Mouse (Mus musculus) mouse trophoblast stem cell (cell line): ENCODE results near the gene Cep162.

Experiments
- in situ Hi-C, 2 experiments: fragments of 300-500 bp; cut with MseI, MboI; formaldehyde crosslinking; loops; 2 replicates in 1 of 2; 3 replicates in 1 of 2; pipeline ENCODE4 v1.15.1; 2025

Cep162 gene

DNA sequence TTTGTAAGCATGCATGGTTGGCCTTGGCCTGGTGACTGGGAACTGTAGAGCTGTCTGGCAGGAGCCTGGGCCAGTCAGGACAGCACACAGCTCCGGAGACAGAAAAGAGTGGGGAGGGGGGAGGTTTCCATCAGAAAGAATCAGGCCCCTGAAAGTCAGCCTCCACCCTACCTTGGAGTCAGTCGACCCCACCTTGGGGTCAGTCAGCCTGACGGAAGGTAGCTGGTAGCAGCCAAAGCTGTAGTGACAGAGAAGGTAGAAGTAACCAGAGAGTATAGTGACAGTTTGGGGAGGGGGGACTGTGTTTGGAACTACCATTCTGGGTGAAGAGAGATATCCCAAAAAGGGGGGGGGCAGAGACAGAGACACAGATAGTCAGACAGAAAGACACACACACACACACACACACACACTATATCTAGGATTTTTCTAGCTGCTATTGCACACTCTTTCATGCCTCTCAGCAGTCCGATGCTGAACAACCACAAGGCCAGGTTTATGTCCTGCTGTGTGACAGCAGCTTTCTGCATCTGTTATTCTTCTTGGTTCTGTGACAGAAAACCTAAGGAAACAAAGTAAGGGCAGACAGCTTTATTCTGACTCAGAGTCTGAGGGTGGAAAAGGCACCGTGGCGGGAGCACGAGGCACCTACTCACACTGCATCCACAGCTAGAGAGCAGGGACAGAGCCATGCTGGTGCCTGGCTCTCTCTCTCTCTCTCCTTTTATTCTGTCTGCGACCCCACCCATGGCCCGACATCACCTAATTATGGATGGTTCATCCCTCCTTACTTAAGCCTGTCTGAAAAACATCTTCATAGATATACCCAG, 88.1 kb downstream of the Cep162 start:
- in situ Hi-C loops, result no loop called here

DNA sequence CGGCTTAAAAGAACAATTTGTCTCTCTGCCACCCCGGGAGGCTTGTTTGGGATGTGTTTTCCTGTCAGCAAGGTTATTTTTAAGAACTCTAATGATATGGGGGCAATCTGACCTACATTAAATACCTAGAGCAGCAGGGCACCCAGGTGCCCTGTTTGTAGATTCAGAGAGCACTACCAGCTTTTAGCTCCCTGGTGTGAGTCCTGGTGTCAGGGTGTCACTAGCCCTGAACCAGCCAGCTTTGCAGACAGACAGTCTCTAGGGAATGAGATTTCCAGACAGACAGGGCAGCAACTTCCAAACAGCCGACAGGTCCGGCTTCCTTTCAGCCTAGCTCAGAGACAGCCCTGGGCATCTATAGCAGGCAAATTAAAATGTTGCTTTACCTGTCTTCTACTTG, 92.8 kb downstream of the Cep162 start:
- in situ Hi-C loops, result no loop called here

DNA sequence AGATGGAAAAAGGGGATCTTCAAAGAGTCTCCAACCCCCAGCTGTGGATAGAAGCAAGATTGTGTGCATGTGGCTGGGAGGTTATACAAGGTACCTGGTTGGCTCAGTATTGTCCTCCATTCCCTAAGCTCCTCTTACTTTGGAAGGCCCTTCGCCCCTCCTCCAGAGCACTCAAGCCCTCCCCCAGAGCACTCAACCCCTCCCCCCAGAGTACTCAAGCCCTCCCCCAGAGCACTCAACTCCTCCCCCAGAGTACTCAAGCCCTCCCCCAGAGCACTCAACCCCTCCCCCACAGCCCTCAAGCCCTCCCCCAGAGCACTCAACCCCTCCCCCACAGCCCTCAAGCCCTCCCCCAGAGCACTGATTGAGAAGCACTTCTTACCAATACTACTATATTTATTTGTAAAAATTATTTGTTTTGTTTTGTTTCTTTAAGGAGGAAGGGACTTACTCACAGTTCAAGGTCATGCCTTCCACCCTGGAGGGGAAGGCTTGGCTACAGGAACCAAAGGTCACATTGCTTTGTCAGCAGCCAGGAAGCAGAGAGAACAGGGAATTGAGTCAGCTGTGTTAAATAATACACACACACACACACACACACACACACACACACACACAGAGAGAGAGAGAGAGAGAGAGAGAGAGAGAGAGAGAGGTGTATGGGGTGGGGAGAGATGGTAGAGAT, 102.6 kb downstream of the Cep162 start:
- in situ Hi-C loops, result no loop called here

DNA sequence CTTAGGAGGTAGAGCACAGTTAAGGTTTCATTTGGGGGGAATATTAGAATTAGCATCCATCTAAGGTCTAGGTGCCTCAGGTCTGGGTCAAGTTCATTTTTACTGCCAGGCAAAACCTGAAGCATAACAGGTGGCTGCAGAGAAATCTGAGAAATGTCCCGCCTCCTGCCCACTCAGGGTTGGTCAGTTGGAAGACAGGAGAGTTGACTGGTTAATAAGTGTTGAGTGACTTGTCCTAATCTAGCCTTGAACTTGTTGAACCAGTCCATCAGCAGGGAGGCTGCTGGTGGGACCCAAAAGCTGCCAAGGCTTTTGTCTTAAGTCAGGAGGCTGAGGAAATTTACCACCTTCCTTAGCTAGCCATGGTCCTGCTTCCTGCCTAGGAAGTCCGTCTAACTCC, 107.4 kb downstream of the Cep162 start:
- in situ Hi-C loops, result no loop called here

DNA sequence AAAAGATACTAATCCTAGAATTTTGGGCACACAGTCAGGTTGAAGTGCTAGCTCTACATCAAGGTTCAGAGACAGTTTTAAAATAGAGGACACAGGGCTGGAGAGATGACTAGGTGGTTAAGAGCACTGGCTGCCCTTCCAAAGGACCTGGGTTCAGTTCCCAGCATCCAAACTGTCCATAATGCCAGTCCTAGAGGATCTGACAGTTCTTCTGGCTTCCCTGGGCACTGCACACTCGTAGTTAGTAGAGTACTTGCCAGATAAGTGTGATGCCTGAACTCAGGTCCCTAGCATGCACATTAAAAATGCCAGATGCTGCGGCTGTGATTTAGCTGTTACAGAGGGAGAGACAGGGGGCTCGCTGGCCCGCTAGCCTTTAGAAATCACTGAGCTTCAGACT, 108.9 kb downstream of the Cep162 start:
- in situ Hi-C loops, result no loop called here

DNA sequence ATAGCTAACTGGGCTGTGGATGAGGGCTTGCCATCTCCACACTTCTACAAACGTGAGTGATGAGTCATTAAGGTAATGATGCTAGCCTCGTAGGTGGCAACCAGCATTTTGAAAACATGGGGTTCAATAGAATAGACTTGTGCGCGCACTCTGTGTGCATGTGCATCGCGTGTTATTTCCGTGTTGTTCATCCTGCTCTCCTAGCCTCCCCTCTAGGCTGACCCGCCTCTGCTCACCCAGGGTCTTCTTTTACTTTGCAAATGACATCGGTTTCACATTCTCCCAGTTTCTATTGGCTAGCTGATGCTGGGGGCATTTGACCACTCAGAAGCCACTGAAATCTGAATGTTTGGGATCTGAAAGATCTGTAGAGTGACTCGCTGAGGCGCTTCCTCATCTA, 109.7 kb downstream of the Cep162 start:
- in situ Hi-C loops, result no loop called here

DNA sequence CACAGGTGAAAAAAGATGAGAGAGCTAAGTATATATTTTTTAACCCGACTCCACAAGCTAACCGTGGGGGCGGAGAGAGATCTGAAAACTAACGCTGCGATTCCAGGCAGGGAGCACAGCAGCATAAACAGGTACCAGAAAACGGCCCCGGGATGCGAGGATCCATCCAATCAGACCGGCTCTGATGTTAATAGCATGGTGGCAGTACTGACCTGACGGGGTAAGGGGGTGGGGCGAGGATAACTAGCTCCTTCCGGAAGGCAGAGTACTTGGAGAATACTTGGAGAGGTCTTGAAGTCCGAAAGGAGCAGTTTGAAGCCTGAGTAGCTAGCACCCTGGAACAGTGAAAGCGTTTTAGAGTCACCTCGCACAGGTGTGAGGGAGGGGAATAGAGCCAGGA, 110.2 kb downstream of the Cep162 start:
- in situ Hi-C loops, result no loop called here

DNA sequence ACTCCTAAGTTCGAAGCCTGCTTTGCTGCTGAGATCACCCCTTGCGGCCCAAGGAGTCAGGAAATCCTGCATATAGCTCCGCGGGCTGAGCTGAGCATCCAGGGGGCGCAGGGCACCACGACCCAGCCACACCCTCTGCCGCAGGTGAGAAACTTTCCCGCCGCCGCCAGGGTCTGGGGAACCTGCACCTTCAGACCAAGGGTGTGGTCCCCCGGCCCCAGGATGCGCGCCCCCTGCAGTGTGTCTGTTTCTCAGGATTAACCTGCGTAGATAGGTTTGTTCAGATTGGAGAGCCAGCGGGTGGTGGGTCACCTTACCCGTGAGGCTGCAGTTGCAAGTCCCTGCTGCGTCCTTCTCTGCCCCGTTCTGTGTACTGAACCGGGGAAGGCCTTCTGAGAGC, 110.8 kb downstream of the Cep162 start:
- in situ Hi-C loops, result no loop called here

DNA sequence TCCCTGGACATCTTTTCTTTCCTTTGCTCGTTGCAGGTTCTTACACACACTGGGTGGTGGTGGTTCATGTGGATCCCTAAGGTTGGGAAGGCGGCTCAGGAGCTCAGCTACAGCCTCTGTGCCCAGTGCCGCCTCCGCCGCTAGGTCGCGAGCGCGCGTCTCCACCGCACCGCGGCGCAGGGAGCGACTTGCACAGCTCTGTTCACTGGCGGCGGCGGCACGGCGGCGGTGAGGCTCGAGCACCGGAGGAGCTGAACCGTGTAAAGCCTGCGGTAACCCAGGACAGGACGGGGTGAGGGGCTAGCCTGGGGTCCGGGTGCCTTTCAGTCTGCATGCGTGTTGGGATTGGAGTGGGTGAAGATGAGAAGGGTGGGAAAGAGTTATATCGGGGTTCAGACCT, 111.2 kb downstream of the Cep162 start, which contains the start of gene Mrap2:
TSS of gene Mrap2 (plus strand) at position 201 of the 400 bp plus-strand sequence.
- in situ Hi-C loops, result no loop called here

DNA sequence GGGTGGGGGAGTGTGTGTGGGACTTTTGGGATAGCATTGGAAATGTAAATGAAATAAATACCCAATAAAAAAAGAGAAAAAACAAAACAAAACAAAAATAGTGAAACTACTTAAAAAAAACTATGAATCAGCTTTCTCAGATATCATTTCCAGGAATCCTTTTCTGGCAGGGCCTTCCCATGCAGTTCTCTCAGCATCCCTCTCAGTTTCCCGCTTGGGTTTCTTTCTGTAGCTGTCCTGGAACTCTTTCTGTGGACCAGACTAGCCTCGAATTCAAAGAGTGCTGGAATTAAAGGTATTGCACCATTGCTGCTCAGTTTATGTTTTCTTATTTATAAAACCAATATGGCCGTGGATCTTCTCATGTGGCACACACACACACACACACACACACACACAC, 112.3 kb downstream of the Cep162 start:
- in situ Hi-C loops, result no loop called here
